Mouse (Mus musculus) cortical plate, adult 2 months (tissue): ENCODE results near the gene Lao1. TPM values are rescaled to one million over a fixed set of nuclear protein-coding genes. Genes with fewer than 3 reads are reported as not detected.

Experiments
- H3K27ac ChIP-seq: fragments of 200-500 bp; 2 replicates; pipeline ENCODE4 v1.5.1; 2012; ENCODE audit warnings: low read length, control low read depth, inconsistent platforms; ENCODE audit not compliant: insufficient read depth
- H3K4me1 ChIP-seq: fragments of 200-500 bp; 2 replicates; pipeline ENCODE4 v1.6.1; 2011; ENCODE audit warnings: low read length; ENCODE audit not compliant: control insufficient read depth, insufficient read depth
- H3K4me3 ChIP-seq: fragments of 200-500 bp; 2 replicates; pipeline ENCODE4 v1.5.1; 2011; ENCODE audit warnings: mild to moderate bottlenecking, low read length, control low read depth; ENCODE audit not compliant: insufficient read depth
- CTCF ChIP-seq: fragments of 200-500 bp; IDR thresholded peaks from 2 replicates; pipeline ENCODE4 v1.5.1; 2011; ENCODE audit warnings: mild to moderate bottlenecking, control low read depth, low read length; ENCODE audit not compliant: insufficient read depth; ENCODE audit errors: extremely low read depth
- POLR2A ChIP-seq: fragments of 200-500 bp; IDR thresholded peaks from 2 replicates; pipeline ENCODE4 v1.6.1; 2011; ENCODE audit warnings: mild to moderate bottlenecking, low read length, control low read depth; ENCODE audit not compliant: insufficient read depth; ENCODE audit errors: extremely low read depth
- polyA plus RNA-seq: library from polyadenylated mRNA; depleted of rRNA; stranded (reverse); fragments of >200 nt; gene quantifications from 2 replicates; pipeline ENCODE4 v1.2.3, GENCODE M21; 2012

Gene Lao1
- polyA plus RNA-seq, 1 experiment: 0.10 TPM

DNA sequence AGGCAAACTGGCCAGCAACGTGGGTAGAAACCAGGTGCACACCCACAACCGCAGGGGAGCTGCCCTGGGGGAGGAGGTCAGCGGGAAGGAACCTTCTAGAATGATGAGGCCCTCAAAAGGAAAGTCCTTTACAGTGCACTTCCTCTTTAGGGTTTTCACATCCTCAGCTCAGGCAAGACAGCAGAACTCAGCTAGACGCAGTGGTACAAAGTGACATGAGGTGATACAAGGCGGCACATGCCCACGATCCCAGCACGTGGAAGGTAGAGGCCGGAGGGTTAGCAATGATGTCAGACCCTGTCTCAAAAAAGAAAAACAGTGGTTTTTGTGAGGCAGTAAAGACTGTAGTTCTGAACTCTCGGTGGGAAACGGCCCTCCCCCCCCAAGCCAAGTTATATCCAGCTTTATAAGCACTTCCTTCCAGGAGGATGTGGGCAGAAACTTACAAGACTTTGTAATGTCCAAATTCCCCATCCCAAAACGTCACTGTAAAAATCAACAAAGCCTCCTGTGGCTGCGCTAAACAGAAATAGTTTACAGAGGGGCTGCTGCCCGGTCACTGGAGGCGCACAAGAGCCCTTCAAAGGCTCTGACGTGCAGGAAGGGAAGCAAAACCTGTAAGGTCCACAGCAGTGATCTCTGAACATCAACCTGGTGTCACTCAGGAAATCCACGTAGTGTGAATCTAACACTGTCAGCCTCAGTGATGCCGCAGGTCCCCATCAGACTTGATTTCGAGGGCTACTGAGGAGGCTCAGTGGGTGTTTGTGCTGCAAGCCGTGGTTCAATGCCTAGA, 38.5 kb downstream of the Lao1 start:
- no peak for TF ChIP-seq POLR2A
- no peak for TF ChIP-seq CTCF
- H3K27ac ChIP-seq: no peak overlapping the region
- no peaks in the 10 kb centered on the region for H3K4me1 ChIP-seq
- H3K4me3 ChIP-seq: no peak overlapping the region

DNA sequence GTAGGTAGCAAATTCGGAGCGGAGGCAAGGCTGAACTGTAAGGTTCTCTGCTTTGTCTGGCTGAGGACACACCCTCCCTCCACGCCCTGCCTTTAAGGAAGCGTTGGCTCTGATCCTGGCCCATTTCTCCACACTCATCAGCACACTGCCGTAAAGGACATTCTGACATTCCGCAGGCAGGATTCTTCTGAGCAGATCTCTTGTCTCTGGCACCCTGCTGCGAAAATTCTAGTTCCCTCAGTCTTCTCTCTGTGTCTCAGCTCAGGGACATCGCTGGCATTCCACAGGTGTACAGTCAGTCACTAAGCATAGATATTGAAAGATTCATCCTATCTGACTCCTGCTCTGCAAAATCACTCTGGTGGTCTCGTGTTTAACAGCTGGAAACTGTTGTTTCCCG, 40.3 kb downstream of the Lao1 start:
- no peak overlapping the region for H3K27ac ChIP-seq
- H3K4me1 ChIP-seq: no peaks in the 10 kb centered on the region
- TF ChIP-seq CTCF (no peak), POLR2A (no peak)

DNA sequence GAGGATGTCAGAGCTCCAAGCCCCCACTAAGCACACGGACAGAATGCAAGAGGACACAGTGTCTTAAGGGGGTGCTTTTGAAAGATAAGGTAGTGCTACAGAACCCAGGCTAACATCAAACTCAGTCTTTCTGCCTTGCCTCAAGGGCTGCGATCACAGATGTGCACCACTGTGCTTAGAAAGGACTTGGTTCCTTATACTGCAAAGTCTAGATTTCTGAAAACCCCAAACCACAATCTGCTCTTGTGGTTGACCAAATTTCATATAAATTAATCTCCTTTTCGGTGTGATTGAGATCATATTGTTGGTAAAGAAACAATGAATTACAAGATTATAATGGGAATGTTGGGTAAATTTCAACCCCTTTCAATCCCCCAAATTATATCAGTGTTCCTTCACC, 41.1 kb downstream of the Lao1 start:
- no peaks in the 10 kb centered on the region for H3K4me1 ChIP-seq
- no peak overlapping the region for H3K27ac ChIP-seq
- H3K4me3 ChIP-seq: no peak overlapping the region
- TF ChIP-seq CTCF (no peak), POLR2A (no peak)

More for the DNA sequence above, 40.3 kb downstream of the Lao1 start:
- no peak overlapping the region for H3K4me3 ChIP-seq

DNA sequence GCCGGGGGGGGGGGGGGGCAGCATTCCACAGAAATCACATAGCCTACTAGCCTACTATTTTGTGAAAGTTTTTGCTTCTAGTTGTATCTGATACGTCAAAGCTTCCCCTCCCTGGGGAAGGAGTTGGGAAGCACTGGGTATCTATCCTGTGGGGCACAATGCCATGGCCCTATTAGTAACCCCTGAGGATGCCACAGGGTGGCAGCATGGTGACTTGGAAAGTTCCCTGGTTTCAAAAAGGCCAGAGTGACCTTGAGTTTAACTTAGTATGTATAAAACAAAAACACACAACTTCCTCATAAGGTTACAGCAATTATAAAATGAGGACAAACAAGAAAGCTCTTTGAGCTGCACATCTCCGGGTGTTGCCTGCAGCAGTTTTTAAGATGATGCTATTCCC, 42.8 kb downstream of the Lao1 start:
- TF ChIP-seq CTCF (0 out of 2 replicates have a peak, but pooled peaks have one; percentile 29), POLR2A (no peak)

DNA sequence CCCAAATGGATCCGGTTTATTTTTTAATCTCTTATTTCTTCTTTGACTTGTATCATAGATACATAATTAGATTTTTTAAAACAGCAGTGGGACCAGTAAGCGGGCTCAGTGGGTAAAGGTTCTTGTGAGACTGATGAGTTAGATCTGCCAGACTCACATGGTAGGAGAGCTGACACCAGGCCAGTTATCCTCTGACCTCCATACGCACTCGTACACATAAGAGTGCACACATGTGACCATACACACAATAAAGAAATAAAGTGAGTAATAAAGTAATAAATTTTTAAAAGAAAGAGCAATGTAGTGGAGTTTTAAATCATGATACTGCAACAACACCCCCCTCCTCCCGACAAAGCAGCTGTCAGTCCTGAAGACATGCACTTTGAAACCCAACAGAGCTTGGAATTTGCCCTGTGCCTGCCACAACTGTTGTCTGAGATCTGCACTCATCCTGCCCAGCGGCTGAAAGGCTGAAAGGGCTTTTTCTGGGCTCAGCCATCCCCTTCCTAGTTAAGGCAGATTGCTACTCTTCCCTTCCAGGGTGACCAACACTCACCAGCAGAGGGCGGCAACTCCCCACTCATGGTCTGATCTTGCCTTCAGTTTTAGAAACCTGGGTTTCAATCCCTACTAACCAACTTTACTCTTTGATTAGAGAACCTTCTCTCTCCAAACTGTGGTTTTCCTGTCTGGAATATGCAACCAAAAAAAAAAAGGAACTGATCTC, 43.4 kb downstream of the Lao1 start:
- TF ChIP-seq CTCF: peak; percentile 92
- TF ChIP-seq POLR2A: no peak
- H3K4me3 ChIP-seq: no peak overlapping the region
- no peak overlapping the region for H3K27ac ChIP-seq
- H3K4me1 ChIP-seq: no peaks in the 10 kb centered on the region; the same call in 1 of the 2 replicates

More for the DNA sequence above, 42.8 kb downstream of the Lao1 start:
- Histone ChIP-seq H3K4me3 (no peak overlapping the region), H3K4me1 (no peaks in the 10 kb centered on the region; the same call in 1 of the 2 replicates), H3K27ac (no peak overlapping the region)

DNA sequence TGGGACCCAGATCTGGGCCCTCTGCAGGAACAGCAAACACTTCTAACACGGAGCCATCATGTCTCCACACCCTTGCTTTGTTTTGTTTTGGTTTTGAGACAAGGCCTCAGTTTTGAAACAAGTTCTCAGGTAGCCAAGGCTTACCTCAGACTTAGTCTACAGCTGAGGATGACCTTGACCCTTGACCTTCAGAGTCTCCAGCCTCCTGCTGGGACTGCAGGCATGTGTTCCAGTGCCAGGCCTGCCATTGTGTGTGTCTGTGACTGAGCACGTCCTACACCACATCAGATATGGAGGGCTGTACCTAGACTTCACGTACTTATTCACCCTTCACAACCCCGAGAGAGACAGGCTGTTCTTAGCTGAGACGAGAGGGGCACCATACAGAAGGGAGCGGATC, 46.2 kb downstream of the Lao1 start:
- no peaks in the 10 kb centered on the region; the same call in 1 of the 2 replicates for H3K4me1 ChIP-seq
- H3K27ac ChIP-seq: peak overlapping the region; percentile 28; the same call in 1 of the 2 replicates
- H3K4me3 ChIP-seq: no peak overlapping the region
- TF ChIP-seq CTCF: no peak
- no peak for TF ChIP-seq POLR2A

DNA sequence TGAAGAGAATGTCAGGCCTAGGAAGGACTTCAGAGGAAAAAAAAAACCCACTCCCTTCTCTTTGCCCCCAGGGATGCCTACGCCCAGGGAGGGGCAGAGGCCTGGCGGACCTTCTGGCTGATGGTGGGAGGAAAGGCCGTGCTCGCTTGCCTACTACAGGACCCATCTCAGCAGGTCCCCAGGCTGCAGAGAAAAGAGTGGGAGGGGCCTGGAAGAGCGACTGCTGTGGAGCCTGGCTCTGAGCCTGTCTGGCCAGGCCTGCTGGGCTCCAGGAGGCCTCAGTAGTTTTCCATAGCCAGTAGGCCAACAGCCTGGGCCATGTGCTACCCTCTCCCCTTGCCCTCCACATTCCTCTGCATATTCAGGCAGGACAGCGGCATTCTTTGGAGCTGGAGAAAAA, 47.1 kb downstream of the Lao1 start:
- H3K27ac ChIP-seq: no peak overlapping the region
- TF ChIP-seq CTCF: no peak
- no peak for TF ChIP-seq POLR2A
- no peaks in the 10 kb centered on the region; the same call in 1 of the 2 replicates for H3K4me1 ChIP-seq
- no peak overlapping the region for H3K4me3 ChIP-seq

DNA sequence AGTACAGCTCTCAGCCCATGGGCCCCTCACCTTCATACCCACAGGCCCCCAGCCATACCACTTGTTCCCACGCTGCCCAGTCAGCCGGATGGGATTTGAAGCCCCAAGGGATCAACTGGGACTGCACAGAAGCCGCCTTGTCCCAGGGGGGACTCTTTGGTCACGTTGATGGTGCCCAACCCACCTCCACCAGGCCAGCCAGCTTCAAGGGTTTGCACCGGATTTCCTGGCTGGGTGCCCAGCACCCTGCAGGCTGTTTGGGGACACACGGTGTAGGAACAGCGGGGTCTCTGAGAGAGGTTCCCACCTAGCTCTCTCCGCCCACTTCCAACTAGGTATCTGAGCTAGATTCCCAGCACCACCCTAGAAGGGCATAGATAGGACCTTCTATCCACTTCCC, 48.4 kb downstream of the Lao1 start:
- Histone ChIP-seq H3K4me1 (no peaks in the 10 kb centered on the region; the same call in 1 of the 2 replicates), H3K4me3 (no peak overlapping the region), H3K27ac (no peak overlapping the region)
- TF ChIP-seq POLR2A (no peak), CTCF (no peak)

DNA sequence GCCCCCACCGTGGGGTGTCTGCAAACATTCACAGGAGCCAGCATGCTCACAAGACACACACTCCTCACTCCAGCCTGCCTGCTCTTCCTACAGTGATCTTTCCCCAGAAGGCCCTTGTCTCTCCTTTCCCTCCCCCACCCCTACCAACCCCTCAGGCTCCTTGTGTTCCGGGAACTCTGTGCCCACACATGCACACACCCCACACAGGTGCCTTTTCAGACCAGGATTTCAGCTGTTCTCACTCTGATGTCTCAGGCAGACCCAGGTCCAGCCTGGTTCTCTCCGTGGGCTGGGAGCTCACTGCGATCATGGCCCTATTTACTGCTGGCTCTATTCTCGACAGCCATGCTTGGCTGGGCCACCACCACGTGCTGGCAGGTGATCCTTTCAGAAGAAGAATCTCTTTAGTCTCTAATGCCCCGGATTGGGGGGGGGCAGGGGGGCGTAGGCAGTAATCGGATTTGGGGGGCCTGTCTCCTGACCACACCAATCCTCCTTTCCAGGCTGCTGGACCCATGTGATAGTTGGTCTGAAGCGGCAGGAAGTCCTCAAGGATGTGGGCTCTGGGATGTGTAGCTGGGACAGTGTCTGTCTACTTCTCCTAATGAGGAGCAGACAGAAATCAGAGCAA, 49.8 kb downstream of the Lao1 start:
- no peak for TF ChIP-seq POLR2A
- TF ChIP-seq CTCF: no peak
- no peaks in the 10 kb centered on the region; the same call in 1 of the 2 replicates for H3K4me1 ChIP-seq
- H3K4me3 ChIP-seq: no peak overlapping the region
- H3K27ac ChIP-seq: no peak overlapping the region
